Mouse (Mus musculus) hindbrain, embryonic 12.5 days (tissue): ENCODE measurements around the gene Bysl. TPM values are rescaled to one million over a fixed set of nuclear protein-coding genes. Genes with fewer than 3 reads are reported as not detected.
"Not testable (repeated sequence)": the region's sequence is repeated elsewhere in the genome, so short reads cannot be mapped to it uniquely, and the experiment has no call there.

ENCODE experiments used
- ATAC-seq: fragments of 200-750 bp; cut with Nextera tagmentation; 2 replicates; pipeline ENCODE4 v1.8.0; 2017; ENCODE audit warnings: moderate TSS enrichment; ENCODE audit not compliant: low FRiP score
- H3K27ac ChIP-seq: fragments of 300-500 bp; sonication (generic); 2 replicates; pipeline ENCODE4 v1.5.1; 2016; ENCODE audit warnings: mild to moderate bottlenecking
- H3K27me3 ChIP-seq: fragments of 300-500 bp; sonication (generic); 2 replicates; pipeline ENCODE4 v1.6.1; 2016; ENCODE audit warnings: mild to moderate bottlenecking
- H3K36me3 ChIP-seq: fragments of 300-500 bp; sonication (generic); 2 replicates; pipeline ENCODE4 v1.6.1; 2016; ENCODE audit warnings: mild to moderate bottlenecking
- H3K4me1 ChIP-seq: fragments of 300-500 bp; sonication (generic); 2 replicates; pipeline ENCODE4 v1.6.1; 2016
- H3K4me2 ChIP-seq: fragments of 300-500 bp; sonication (generic); replicated peaks from 2 replicates; pipeline ENCODE4 v1.6.1; 2016; ENCODE audit warnings: mild to moderate bottlenecking
- H3K4me3 ChIP-seq: fragments of 300-500 bp; sonication (generic); 2 replicates; pipeline ENCODE4 v1.5.1; 2016; ENCODE audit warnings: mild to moderate bottlenecking
- H3K9ac ChIP-seq: fragments of 300-500 bp; sonication (generic); 2 replicates; pipeline ENCODE4 v1.6.1; 2016; ENCODE audit warnings: mild to moderate bottlenecking, moderate library complexity
- H3K9me3 ChIP-seq: fragments of 300-500 bp; sonication (generic); replicated peaks from 2 replicates; pipeline ENCODE4 v1.6.1; 2016; ENCODE audit warnings: mild to moderate bottlenecking
- WGBS: fragments of 180-500 bp; shearing (Covaris S2); methylation state at CpG from one replicate; pipeline ENCODE4 v1.1.7; 2016; 5-methylcytosine and 5-hydroxymethylcytosine counted together
- polyA plus RNA-seq: library from polyadenylated mRNA; unstranded; fragments of >200 nt; fragmentation: Nextera tagmentation; extraction: Ambion mirVana; gene quantifications from 2 replicates; pipeline ENCODE4 v1.2.1, GENCODE M21; 2016

Gene Bysl
- polyA plus RNA-seq, 1 experiment from 2014 or later, result 32.0 TPM

DNA sequence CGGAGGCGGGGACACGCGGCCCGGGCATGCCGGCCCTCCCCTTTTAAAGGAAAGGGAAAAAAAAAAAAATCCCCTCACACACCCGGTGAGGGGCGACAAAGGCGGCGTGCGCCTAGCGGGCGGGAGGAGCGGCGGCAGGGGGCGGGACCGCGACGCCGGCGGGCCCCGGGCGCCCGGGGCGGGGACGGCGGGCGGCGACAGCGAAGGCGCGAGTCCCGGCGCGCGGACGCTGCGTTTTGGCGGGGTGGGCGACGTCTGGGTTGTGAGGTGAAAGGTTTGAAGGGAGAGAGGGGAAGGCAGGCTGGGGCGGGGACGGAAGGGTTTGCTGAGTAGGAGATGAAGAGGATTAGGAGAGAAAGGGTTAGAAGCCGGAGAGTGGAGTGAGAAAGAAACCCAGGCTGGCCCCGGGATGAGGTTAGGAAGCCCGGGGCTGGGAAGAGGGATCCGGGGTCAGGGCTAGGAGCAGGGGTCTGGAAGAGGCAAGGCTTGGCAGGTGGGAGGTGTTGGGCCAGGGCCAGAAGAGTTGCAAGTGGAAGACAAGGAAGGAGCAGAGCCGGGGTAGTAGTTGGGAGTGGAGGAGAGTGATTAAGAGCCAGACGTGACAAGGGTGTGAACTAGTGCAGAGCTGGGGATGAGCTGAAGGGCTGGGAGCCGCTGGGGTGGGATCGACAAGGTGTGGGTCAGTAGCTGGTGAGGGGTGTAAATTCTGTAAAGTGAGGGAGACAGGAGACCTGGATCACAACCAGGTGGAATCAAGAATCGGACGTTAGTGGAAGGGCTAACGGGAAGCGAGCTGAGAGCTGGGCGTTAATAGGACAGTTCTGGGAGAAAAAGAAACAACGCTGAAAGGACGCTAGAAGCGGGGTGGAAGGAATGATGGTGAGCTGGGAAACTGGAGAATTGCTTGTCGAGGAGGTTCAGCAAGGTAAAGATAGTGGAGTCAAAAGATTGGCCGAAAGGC is 18.7 kb upstream of the Bysl start:
- ATAC-seq, result peak; percentile 74
- Histone ChIP-seq H3K27me3 (no peaks in the 10 kb centered on the region), H3K4me1 (peaks cover 26% of the 10 kb centered on the region), H3K4me3 (peak overlapping the region; percentile 70), H3K9me3 (no peaks in the 10 kb centered on the region), H3K9ac (peak overlapping the region; percentile 78), H3K27ac (peak overlapping the region; percentile 92), H3K36me3 (peaks cover 11% of the 10 kb centered on the region), H3K4me2 (peak overlapping the region; percentile 89)
- under 1% methylated on average over 53 of the region's 61 CpGs for WGBS

DNA sequence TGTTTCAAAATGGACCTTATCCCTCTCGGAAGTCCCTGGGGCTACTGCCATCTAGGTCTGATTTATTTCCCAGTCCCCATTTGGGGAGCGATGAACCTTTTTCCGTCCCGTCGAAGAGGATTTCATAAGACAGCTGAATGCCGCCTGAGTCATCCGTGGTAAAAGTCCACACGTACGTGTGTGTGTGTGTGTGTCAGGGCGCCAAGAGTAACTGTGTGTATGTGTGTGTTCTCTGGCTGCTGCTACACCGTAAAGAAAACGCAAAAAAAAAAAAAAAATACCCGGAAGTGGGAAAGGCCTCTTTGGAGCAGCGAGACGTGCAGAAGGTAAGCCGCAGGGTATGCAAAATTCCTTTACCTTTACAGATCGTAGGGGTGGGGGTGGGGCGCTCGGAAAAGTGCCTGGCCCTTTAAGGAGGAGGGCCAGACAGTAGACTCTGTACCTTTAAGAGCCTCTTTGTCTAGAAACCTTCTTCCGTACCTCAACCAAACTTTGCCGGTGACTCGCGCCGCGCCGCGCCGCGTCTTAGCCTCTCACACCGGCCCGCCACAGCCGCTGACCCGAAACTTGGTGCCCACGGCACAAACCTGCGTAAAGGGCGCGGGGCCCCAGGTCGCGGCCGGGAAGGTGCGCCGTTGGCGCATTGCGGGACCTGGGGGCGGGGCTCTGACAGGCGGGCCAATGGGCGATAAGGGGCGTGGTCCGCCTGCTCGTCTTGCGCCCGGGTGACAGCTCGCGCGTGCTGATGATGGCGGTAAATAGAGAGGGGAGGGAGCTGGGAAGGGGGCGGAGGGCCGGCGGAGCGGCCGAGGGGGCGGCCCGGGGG is 17.8 kb upstream of the Bysl start:
- Histone ChIP-seq H3K27me3 (no peaks in the 10 kb centered on the region), H3K4me3 (peak overlapping the region; percentile 70), H3K36me3 (peaks cover 21% of the 10 kb centered on the region), H3K9me3 (no peaks in the 10 kb centered on the region), H3K27ac (peak overlapping the region; percentile 92), H3K4me1 (peaks cover 26% of the 10 kb centered on the region), H3K9ac (peak overlapping the region; percentile 78), H3K4me2 (peak overlapping the region; percentile 89)
- under 1% methylated on average over 60 of the region's 63 CpGs for WGBS
- peak; percentile 94 for ATAC-seq

DNA sequence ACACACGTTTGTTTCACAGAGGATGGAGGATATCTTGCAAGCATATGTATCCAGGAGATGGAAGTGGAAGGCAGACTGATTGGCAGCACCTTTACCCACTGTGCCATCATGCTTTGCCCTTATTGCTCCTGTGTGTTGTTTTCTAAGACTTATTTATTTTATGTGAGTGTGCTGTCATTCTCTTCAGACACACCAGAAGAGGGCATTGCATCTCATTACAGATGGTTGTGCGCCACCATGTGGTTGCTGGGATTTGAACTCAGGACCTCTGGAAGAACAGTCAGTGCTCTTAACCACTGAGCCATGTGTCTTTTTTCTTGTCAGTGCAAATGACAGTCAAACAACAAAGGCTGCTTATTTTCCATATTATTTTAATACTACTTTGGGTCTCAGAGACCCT is 16.5 kb upstream of the Bysl start:
- H3K4me1 ChIP-seq, result peaks cover 26% of the 10 kb centered on the region
- 0 out of 2 replicates have a peak overlapping the region, but pooled peaks have one; percentile 70 for H3K4me3 ChIP-seq
- H3K27me3 ChIP-seq, result no peaks in the 10 kb centered on the region
- no peak overlapping the region for H3K27ac ChIP-seq
- peaks cover 33% of the 10 kb centered on the region for H3K36me3 ChIP-seq
- no peak overlapping the region for H3K4me2 ChIP-seq
- ATAC-seq, result no peak
- H3K9ac ChIP-seq, result no peak overlapping the region
- WGBS, result 80% methylated on average over 2 of the region's 2 CpGs
- no peaks in the 10 kb centered on the region for H3K9me3 ChIP-seq

DNA sequence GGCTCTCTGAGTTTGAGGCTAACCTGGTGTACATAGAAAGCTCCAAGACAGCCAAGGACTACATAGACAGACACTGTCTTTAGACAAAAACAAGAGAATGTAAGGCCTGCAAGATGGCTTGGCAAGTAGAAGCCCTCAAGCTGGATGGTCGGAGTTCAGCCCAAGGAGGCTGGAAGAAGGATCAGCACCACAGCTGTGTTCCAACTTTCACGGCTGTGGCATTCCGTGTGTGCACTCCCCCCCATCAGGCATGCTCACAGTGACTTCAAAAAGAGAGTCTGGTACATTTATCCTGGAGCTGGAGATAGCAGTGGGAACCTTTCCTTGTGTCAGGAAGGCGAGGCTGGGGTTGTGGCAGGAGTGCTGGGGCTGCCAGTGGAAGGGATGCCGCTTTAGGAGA is 14.7 kb upstream of the Bysl start:
- Histone ChIP-seq H3K36me3 (peaks cover 49% of the 10 kb centered on the region), H3K9me3 (no peaks in the 10 kb centered on the region), H3K4me2 (no peak overlapping the region), H3K4me1 (peaks cover 12% of the 10 kb centered on the region), H3K27ac (no peak overlapping the region), H3K9ac (no peak overlapping the region), H3K4me3 (no peak overlapping the region), H3K27me3 (no peaks in the 10 kb centered on the region)
- WGBS, result 93% methylated on average over 5 of the region's 5 CpGs
- no peak for ATAC-seq

DNA sequence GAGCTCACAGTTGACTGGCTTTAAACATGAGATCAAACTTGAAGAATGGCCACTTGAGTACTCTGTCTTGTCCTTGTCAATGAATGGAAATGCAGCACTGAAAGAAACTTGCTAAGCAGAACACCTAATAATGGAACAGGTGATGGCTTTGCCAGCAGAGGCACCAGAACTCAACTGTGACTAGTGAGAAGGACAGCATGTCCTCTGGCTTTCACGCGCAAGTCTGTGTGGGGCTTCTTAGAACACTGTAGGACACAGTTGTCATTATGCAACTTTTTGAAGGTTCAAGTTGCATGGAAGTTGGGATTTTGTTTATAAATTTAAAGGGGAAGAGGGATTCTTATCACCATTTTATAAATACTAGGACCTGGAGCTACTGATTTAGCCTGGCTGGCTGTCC is 13.8 kb upstream of the Bysl start:
- H3K27ac ChIP-seq, result no peak overlapping the region
- no peak for ATAC-seq
- WGBS, result 99% methylated on average over 2 of the region's 2 CpGs

DNA sequence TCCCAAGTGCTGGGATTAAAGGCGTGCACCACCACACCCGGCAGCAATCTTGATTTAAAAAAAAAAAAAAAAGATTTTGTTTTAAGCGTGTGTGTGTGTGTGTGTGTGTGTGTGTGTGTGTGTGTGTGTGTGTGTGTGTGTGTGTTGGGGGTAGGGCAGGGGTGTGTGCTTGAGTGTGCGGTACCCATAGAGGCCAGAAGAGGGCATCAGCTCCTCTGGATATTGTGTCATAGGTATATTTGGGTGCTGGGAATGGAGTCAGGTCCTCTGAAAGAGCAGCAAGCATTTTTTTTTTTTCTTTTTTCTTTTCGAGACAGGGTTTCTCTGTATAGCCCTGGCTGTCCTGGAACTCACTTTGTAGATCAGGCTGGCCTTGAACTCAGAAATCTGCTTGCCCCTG is 13.3 kb upstream of the Bysl start:
- not testable (repeated sequence) for H3K4me2 ChIP-seq, ATAC-seq, H3K4me1 ChIP-seq, H3K27me3 ChIP-seq, H3K9me3 ChIP-seq, H3K9ac ChIP-seq, H3K4me3 ChIP-seq, H3K27ac ChIP-seq
- WGBS, result 97% methylated on average over 4 of the region's 5 CpGs
- H3K36me3 ChIP-seq, result peaks cover 60% of the 10 kb centered on the region

More for the DNA sequence above, 13.8 kb upstream of the Bysl start:
- no peak overlapping the region for H3K4me2 ChIP-seq
- peaks cover 54% of the 10 kb centered on the region for H3K36me3 ChIP-seq
- no peak overlapping the region for H3K4me3 ChIP-seq
- H3K9me3 ChIP-seq, result no peaks in the 10 kb centered on the region
- peaks cover 6% of the 10 kb centered on the region for H3K4me1 ChIP-seq
- no peaks in the 10 kb centered on the region for H3K27me3 ChIP-seq
- H3K9ac ChIP-seq, result no peak overlapping the region

DNA sequence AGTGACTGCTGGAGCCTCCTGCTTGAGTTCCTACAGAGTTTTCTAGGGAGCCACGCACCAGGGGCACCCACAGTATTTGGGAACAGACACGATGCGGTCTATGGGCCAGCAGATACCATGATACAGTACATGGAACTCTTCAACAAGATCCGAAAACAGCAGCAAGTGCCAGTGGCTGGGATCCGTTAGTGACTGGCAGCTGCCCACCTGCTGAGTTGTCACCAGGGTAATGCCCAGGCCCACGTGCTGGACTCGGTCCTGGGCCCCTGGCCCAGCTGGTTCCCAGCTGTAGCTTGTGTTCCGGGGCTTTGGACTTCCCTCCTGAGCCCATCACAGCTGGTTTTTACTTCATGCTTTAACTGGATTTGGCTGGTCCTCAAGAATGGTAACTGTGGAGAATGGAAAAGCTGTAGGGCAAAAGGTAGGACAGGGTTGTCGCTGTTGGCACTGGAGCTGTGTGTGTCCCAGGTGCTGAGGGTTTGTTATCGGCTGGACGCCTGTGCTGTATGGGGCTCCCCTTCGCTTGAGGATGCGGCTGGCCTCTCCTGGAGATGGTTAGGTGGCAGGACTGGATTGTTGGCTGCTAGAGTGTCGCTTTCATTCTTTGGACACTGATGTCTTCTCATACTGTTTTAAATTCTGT is 11.7 kb upstream of the Bysl start:
- H3K4me1 ChIP-seq, result no peaks in the 10 kb centered on the region
- H3K4me3 ChIP-seq, result no peak overlapping the region
- peaks cover 67% of the 10 kb centered on the region for H3K36me3 ChIP-seq
- no peak overlapping the region for H3K4me2 ChIP-seq
- H3K9ac ChIP-seq, result no peak overlapping the region
- no peaks in the 10 kb centered on the region for H3K27me3 ChIP-seq
- H3K27ac ChIP-seq, result no peak overlapping the region
- WGBS, result 96% methylated on average over 14 of the region's 14 CpGs
- H3K9me3 ChIP-seq, result no peaks in the 10 kb centered on the region
- no peak for ATAC-seq

DNA sequence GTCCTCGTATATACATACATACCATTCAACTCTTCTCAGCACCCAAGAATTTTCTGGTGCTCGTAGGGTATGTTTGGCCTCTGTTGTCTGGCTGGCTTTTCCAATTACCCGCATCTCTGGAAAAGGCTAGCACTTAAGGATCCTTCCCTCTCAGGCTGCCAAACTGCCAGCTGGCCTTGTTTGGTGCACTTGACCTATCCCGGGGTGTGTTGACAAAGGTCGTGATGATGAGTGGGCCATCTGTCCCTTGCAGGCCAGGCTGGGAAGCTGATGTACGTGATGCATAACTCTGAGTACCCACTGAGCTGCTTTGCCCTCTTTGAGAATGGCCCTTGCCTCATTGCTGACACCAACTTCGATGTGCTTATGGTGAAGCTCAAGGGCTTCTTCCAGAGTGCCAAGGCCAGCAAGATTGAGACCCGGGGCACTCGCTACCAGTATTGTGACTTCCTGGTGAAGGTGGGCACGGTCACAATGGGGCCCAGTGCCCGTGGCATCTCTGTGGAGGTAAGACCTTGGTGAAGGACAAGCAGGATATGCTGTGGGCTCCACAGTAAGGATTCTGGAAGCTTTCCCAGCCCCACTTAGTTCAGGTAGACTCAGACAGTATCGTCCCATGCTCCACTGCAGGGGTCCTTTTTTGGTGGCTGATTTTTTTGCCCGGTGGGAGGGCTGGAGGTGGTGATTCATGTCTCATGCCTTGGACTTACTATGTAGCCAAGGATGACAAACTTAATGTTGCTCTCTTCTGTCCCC is 7.4 kb upstream of the Bysl start:
- 89% methylated on average over 13 of the region's 13 CpGs for WGBS

DNA sequence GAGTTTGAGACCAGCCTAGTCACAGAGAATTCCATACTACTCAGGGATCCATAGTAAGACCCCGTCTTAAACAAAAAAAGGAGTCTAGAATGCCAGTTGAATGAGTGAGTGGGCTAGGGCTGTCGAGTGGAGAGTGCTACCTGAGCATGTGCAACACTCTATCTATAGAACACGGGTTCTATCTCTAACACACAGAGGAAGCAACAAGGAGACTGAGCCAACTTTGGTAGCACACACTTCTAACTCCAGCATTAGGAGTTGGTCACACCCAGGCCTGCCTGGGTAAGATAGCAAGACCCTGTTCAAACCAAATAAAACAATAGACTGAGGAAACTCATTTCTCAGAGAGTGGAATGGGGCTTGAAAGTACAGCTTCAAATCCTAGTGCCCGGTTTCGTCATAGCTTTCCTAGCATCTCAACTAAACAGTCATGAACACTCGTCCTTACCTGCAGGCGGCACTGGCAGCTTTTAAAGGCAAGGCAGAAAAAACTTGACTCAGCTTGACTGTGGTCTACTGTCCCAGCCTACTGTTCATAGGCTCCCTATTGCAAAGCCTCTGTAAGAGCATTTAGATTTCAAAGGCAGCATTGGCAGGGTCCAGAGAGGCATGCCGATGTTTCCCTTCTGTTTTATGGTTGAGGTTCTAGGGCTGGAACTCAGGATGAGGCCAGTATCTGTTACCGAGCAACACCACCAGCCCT is 6.5 kb upstream of the Bysl start:
- Histone ChIP-seq H3K4me1 (peaks cover 3% of the 10 kb centered on the region), H3K4me2 (no peak overlapping the region), H3K27me3 (no peaks in the 10 kb centered on the region), H3K9ac (no peak overlapping the region), H3K4me3 (no peak overlapping the region), H3K9me3 (no peaks in the 10 kb centered on the region), H3K27ac (no peak overlapping the region), H3K36me3 (peaks cover 57% of the 10 kb centered on the region)
- no peak for ATAC-seq
- WGBS, result 93% methylated on average over 9 of the region's 9 CpGs

More for the DNA sequence above, 7.4 kb upstream of the Bysl start:
- Histone ChIP-seq H3K9me3 (no peaks in the 10 kb centered on the region), H3K4me2 (no peak overlapping the region), H3K4me1 (no peaks in the 10 kb centered on the region), H3K27me3 (no peaks in the 10 kb centered on the region), H3K9ac (no peak overlapping the region), H3K27ac (no peak overlapping the region), H3K36me3 (peaks cover 64% of the 10 kb centered on the region), H3K4me3 (no peak overlapping the region)
- ATAC-seq, result no peak

DNA sequence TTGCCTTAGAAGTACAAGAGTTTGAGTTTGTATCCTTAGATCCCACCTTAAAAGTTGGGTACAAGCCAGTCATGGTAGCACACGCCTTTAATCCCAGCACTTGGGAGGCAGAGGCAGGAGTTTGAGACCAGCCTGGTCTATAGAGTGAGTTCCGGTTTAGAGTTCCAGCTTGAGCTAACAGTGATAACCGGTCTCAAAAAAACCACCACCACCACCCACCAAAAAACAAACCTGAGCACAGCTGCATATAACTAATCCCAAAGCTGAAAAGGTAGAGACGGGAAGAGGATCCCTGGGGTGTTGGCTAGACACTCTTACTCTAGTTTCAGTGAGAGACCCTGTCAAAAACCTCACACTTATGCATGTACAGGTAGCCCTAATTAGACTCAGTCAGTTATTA is 5.4 kb upstream of the Bysl start:
- no peaks in the 10 kb centered on the region for H3K27me3 ChIP-seq
- H3K4me3 ChIP-seq, result no peak overlapping the region
- no peak overlapping the region for H3K9ac ChIP-seq
- H3K4me1 ChIP-seq, result peaks cover 13% of the 10 kb centered on the region
- H3K4me2 ChIP-seq, result no peak overlapping the region
- no peak overlapping the region for H3K27ac ChIP-seq
- WGBS, result 94% methylated on average over 4 of the region's 4 CpGs
- H3K36me3 ChIP-seq, result peaks cover 46% of the 10 kb centered on the region
- no peak for ATAC-seq
- H3K9me3 ChIP-seq, result no peaks in the 10 kb centered on the region

DNA sequence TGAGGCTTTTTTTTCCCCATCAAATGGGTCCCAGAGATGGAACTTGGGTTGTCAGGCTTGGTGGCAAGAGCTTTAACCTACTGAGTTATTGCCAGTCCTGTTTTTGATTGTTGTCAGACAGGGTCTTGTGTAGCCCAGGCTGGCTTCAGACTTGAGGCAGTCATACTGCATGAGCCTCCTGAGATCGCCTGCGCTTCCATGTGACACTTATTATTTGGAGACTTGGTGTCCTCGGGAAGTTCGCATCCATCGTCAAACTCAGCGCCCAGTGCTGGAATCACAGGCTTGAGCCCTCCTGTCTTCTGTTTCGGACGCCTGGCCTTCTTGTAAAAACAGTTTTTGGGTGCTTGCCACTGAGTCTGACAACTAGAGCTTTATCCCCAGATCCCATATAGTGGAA is 4.8 kb upstream of the Bysl start:
- no peak overlapping the region for H3K4me3 ChIP-seq

More for the DNA sequence above, 4.8 kb upstream of the Bysl start:
- no peaks in the 10 kb centered on the region for H3K27me3 ChIP-seq
- H3K4me1 ChIP-seq, result peaks cover 13% of the 10 kb centered on the region
- H3K9ac ChIP-seq, result no peak overlapping the region
- ATAC-seq, result no peak
- H3K27ac ChIP-seq, result no peak overlapping the region
- H3K9me3 ChIP-seq, result no peaks in the 10 kb centered on the region
- H3K36me3 ChIP-seq, result peaks cover 41% of the 10 kb centered on the region
- no peak overlapping the region for H3K4me2 ChIP-seq
- 91% methylated on average over 8 of the region's 8 CpGs for WGBS
